Mouse (Mus musculus) heart, adult 11 months (tissue): ENCODE measurements around the gene Lgmn.

Source experiments
- DNase-seq: peaks from one replicate; pipeline ENCODE4 v3.0.0; 2022

Lgmn gene

DNA sequence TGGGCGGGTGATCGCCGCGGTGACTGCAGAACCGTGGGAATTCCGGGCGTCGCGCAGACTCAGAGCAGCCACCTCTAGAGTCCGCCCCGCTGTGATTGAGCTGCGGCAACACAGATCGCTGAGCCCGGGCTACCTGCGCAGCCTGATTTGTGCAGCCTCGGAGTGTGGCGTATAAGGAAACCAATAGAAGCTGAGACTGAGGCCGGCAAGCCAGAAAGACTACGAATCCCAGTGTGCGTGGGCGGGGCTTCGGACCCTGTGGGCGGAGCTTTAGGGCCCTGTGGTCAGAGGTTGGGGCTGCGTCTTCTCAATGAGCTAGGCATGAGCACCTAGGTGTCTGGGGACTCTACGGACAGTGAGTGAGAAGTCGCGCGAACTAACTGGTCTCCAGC lies at the start of gene Lgmn:
Lgmn (minus strand) TSS at position 182 of the 392 bp plus-strand sequence.
- DNase-seq = peak; percentile 100

DNA sequence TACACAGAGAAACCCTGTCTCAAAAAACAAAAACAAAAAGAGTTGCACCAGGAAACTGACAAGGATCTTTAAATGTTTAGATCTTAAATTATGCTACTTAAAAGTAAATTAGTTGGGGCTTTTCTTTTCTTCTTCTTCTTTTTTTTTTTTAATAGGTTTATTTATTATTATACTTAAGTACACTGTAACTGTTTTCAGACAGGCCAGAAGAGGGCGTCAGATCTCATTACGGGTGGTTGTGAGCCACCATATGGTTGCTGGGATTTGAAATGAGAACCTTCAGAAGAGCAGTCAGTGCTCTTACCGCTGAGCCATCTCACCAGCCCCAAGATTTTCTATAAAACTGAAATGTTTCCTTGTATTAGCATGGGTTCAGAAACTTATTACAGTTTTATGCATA lies 45.3 kb upstream of the Lgmn start:
- DNase-seq = peak; percentile 23

DNA sequence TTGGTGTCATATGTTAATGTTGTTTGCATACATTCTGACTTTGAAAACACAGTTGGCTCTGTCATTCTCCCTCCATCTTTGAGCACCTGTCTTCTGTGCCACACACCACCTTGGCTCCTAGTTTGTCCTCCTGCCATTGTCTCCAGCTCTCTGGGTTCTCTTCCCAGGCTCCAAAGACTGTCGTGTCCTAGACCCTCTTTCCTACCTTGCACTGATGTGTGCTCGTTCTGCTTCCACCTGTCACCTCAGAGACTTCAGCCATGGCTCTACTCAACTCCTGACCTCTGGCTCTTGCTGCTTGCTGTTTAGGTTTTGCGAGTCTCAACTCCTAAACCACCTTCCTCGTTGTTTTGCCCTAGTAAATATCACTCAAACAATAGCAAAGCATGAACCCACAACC lies 40.9 kb upstream of the Lgmn start:
- peak; percentile 65 for DNase-seq

DNA sequence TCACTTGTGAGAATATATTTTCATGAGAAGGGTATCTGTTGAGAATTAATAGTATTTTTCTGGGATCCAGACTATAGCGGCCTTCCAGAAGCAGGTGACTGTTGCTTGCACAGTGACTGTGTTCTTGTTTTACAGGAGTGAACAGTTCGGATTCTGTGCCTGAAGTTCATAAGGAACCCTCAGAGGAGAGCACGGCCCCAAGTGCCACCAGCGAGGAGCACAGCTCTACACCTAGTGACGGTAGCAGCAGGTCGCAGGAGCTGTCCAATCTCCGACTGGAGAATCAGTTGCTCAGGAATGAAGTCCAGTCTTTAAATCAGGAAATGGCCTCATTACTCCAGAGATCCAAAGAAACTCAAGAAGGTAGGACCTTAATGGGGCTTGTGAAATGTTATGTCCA lies 34.8 kb upstream of the Lgmn start:
- peak; percentile 51 for DNase-seq

DNA sequence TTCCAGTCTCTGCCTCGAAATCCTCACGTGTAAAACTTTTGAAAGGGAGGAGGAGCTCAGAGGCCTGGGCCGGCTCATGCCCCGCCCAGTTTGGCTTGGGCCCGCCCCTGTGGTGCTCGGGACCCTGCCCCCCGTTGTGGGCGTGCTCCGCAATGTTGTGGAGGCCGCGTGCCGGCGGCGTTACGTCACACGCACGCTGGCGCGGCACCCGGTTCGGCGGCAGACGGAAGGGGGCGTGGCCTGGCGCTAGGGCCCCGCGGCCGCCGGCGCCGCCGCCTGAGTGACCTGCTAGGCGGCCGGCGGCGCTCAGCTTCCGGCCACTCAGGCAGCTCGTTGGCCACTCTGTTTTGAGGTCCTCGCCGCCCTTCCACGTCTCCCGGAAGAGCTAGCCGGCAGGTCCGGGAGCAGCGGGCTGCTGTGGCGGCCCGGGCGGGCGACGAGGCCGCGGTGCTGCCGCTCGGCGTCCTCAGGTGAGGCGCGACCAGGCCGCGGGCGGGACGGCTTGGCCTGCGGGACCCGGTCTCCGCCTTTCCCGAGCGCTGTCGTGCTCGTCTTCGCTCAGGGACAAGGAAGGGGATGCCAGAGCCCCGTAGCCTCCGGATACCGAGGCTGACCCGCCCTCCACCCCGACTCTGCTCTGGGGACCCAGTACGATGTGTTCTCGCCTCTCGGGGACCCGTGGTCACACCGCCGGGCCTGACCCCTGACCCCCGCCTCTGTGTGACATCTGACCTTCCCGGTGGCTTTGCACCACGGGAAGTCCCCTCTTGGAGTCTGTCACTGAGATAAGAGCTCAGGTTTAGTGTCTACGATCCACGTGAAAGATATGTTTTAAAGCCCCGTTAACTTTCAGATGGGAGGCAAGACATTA lies 29.5 kb upstream of the Lgmn start, which contains the start of gene Golga5:
Golga5 (plus strand) TSS at position 242 of the 871 bp plus-strand sequence.
- DNase-seq = peak; percentile 100

DNA sequence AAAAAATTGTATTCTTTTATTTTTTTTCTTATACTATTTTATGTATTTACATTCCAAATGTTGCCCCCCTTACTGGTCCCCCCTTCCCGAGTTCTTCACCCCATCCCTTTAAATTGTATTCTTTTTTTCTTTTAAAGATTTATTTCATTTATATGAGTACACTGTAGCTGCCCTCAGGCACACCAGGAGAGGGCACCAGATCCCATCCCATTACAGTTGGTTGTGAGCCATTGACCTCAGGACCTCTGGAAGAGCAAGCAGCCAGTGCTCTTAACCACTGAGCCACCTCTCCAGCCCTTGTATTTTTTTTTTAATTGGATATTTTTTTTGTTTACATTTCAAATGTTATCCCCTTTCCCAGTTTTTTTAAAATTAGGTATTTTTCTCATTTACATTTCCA lies 28.5 kb upstream of the Lgmn start:
- peak; percentile 75 for DNase-seq

DNA sequence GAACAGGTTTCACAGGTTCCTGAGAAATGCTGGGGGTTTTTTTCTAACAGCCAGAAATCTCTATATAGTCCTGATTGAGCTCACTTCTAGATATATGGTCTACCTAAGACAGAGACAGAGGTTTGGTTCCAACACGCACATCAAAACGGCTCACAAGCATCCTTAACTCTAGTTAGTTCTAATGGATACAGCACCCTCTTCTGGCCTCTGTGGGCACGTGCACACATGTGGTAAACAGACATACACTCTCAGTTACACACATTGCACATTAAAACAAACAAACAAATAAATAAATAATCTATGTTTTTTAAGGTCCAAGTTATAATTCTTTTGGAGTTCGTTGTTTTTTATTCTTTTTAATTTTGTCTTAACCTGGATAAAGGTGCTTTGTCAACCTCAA lies 25.0 kb upstream of the Lgmn start:
- DNase-seq = no peak

DNA sequence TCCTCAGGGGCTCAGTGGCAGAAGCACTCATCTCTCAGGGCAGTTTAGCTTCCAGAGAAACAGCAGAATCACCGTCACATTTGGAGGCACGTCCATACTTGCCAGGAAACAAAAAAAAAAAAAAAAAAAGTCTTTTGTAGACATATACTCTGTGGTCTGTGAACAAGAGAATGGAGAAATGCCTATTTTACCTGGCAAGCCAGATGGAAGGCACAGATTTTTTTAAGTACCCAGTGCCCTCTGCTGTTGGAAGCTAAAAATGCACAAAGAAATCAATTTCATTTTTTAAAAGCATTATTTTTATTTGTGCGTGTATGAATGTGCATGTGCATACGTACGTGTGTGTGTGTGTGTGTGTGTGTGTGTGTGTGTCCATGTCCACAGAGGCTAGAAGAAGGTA lies 21.6 kb upstream of the Lgmn start:
- no peak for DNase-seq

DNA sequence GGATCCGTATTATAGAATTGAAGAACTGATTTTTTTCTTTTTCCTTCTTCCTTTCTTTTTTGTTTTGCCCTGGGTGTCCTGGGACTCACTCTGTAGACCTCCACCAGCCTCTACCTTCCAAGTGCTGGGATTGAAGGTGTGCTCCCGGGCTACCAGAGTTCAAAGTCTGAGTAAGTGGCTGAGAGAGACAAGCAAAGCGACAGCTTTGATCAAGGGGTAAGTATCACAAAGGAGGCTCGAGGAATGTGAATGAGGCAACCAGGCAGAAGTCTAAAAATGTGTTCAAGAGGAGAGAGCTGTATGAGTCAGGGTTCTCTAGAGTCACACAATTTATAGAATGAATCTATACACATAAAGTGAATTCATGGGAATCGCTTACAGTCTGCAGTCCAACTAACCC lies 20.4 kb upstream of the Lgmn start:
- no peak for DNase-seq

DNA sequence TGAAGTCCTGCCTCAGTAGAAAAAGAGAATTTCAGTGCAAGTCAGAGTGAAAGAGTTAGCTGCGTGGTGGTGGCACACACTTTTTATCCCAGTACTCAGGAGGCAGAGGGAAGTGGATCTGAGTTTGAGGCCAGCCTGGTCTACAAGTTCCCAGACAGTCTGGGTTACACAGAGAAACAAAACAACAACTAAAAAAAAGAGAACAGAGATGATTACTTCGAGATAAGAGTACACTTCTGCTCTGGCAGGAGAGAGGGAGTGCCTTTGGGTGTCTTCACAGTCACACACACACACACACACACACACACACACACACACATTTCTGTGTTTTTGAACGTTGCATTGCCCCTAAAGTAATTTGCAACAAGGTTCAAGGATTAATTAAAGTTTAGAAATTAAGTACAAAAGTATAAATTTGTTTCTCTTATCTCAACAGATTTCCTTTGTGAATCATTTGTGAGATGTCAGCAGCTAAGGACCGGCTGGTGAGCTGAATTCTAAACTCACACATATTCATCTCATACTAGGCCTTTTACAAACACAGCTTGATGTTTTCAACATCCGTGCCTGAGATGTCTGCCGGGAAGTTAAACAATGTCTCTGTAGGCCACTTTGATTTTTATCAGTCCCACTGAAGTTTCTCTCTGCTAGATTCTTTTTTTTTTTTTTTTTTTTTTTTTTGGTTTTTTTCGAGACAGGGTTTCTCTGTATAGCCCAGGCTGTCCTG lies 17.0 kb upstream of the Lgmn start:
- DNase-seq = no peak

DNA sequence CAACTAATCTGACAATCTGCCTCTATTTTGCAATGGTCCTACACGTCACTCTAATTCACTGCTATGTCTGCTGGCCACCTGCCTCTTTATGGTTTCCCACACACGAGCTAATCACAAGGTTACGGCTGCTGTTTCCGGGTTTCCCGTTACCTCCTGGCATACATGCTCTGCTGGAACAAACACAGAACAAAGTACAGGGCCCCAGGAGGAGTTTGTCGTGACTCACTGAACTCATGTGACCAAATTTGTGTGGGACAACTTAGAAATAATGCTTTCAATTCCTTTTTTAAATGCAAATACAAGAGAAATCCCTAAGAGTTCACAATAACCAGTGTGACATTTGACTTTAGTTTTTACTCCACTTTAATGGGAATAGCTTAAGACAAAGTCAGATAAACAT lies 14.0 kb upstream of the Lgmn start:
- DNase-seq = peak; percentile 98

DNA sequence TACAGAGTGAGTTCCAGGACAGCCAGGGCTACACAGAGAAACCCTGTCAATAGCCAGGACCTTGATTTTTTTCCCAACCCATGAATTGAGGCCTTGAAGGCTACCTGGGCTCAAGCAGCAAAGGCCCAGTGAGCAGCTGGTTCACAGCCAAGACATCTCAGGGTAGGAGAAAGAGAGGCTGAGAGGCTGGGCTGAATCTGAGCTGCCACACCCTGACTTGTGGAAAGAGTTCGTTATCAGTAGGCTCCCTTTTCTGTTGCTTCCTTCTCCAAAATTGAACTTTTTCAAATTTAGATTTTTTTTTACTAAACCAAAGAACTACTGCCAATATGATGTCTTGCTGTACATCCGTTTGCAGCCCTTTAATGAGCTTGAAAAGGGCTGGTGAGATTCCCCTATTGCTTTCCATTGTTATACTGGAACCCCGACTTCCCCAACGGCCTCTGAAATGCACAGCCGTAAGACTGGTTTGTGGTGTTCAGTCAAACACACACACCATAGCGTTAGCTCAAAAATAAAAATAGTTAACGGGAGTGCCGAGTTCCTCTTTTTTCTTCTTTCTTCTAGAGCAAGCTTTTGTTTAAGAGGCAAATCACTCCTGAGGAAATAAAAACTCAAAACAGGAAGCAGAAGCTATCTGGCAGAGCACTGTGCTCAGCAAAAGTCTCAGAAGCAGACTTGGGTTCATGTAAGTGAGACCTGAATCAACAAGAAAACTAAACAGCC lies 11.7 kb upstream of the Lgmn start:
- peak; percentile 96 for DNase-seq

DNA sequence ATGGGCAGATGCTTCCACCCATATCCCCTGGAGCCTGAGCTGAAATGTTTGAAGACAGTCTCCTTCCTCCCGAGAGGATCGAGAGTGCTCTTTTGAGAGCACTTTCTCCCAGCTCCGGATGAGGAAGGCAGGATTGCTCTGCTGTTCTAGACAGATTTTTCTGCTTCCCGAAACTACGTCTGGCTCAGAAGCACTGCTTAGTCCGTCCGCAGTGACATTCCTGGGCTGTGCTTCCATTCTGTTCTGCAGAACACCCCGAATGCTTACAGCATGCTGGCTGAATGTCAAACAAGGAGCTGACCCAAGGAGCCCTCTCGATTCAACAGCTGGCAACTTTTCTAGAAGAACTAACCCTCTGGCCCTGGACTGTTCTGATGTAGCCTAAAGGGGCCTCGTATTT lies 10.8 kb upstream of the Lgmn start:
- DNase-seq = peak; percentile 95

DNA sequence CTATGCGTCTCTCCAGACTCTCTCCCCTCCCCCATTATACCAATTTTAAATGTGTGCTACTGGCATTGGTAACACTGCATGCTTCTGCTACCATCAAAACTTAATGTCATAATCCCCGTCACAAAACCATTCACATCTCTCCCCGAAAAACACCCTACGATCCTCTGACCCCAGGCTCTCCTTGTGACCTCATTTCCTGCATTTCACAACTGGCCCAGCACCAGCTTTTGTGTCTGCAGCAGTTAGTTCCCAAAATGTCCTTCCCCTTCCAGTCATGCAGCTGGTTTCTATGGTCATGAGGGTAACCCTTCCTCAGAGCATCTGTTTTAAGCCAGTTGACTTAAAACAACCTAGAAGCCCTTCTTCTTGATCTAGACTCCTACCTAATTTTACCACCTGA lies 5.8 kb upstream of the Lgmn start:
- peak; percentile 96 for DNase-seq

DNA sequence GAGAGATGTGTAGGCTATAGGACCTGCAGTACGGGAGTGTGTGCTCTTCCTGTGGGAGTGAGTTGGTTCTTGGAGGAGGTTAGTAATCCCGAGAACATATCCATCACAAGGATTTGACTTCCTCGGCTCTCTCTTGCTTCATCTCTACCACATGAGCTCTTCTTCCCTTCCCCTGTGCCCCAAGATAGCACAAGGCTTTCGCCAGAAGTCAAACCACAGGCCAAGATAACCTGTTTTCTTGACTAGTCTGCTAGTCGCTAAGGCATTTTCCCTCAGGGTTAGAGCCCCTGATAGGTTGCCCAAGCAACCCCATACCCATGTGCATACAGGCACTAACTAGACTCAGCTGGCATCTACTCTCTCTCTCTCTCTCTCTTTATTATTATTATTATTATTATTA lies 4.1 kb upstream of the Lgmn start:
- no peak for DNase-seq

DNA sequence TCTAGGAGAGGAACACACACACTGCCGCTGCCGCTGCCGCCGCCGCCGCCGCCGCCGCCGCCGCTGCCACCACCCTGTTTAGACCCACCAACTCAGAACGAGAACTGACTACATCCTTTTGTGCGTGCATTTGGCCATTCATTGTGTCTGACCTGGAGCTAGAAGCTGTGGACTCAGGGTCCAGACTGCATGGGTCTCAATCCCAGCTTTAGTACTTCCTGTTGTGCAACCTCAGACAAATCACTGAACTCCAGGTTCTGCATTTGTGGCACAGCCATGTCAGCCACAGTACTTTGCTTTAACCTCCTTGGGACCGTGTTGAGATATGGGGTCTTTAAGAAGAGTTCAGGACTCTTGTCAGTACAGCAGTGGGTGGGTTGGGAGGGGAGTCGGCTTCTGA lies 3.0 kb upstream of the Lgmn start:
- DNase-seq = peak; percentile 92

DNA sequence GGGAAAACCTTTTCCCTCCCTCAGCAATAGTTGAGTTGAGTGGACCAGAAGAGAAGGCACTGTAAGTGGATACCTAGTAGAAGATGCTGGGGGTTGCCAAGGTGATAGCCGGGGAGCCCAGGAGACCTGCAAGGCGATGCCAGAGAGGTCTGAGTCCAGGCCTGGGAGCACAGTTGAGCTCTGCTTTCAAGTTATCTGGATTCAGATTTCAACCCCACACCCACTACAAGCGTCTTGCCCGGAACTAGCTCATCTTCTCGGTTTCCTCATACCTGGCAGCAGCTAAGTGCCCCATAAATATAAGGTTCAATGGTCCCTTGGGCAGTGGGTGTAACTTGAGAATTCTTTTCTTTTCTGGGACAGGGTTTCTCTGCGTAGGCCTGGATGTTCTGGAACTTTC lies 1.5 kb upstream of the Lgmn start:
- peak; percentile 83 for DNase-seq

DNA sequence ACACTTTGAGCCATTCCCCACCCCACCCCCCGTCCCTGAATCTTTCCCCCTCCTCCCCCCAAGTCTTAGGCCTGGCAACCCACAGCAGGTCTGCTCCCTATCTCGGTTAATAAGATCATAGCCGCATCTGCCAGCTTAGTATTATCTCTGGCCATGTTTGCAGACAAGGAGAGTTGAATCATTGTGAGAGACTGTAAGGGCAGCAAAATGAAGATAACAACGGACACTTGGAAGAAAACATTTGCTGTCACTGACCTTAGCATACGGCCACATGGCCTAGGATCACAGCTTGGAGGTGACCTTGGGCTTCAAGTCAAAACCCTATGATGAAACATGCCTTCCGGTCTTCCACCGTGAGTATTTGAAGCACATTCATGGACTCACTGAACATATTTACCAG lies 938 bp upstream of the Lgmn start:
- no peak for DNase-seq

DNA sequence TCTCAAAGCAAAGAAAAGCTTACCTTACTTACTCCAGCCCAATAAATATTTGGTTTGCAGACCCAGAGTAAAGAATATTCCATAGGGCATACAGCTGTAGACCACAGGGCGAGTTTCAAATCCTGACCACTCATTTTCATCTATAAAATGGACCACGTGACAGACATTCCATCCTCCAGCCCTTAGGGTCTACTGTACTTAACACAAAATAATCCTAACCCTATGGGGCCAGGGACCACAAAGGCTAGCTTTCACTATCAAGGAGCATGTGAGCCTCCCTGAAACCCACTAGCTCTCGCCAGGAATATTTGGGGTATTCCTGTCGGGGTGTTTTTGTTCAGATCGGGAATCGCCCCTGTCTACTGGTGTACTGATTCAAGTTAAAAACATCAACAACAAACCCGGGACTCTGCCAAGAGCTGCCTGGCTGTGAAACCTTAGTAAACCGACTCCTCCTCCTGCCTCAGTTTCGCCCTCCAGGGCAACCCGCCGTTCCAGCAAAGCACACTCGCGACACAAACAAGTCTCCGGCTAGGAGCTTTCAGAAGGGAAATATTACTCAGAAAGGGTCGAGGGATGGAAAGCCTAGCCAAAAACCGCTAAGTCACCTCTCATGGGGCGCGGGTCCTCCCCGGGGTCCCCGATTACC lies 506 bp downstream of the Lgmn start:
- no peak for DNase-seq

DNA sequence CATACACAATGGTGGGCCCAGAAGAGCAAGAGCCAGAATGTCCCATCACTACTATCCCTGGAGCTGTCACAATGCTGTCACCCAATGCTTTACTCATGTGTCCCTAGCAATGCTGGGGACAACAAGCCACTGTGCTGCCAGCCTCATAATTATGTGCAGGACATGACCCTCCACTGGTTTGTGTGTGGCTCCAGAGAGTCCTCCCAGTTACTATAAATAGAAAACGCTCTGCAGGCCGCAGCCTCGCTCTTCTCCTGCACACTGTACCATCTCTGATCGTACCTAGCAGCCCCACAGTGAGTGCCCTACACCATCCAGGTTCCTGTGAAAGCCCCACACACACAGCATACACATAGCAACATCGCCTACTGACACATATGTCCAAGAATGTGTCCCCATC lies 1.7 kb downstream of the Lgmn start:
- peak; percentile 97 for DNase-seq

DNA sequence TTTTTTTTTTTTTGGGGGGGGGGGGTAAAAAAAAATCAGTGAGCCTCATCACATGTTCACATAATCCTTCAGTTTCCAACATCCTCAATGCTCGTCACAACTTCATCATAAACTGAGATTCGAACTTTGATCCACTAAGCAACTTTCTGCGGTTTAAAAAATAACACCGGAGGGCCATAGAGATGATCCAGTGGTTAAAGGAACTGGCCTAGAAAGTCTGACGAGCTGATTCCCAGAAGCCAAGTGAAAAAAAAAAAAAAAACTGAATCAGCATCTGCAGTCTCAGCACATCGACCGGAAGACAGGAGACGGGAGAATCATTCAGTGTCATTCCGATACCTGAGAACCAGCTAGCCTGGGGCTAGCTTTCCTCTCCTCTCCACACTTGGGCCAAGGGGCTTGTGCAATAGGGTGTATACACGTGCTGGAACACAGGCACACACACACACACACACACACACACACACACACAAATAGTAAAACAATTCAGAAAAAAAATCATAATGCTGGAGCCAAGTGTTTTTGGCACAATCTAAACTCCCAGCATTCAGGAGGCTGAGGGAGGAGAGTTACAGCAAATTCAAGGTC lies 2.6 kb downstream of the Lgmn start:
- no peak for DNase-seq

DNA sequence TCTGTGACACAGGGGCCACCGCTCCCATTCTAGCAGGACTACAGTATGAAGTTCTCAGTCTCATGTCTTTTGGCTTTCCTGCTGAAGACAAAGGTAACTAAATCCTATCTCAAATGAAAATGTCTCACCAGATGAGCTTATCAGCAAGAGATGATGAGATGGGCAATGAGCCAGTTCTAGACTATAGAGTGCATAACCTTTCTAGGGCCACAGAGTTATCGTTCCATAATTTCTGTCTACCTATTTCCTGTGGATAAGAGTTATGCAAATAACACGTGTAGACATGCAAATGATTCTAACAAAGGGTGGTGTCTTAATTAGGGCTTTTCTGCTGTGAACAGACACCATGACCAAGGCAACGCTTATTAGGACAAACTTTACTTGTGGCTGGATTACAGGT lies 5.5 kb downstream of the Lgmn start:
- no peak for DNase-seq

DNA sequence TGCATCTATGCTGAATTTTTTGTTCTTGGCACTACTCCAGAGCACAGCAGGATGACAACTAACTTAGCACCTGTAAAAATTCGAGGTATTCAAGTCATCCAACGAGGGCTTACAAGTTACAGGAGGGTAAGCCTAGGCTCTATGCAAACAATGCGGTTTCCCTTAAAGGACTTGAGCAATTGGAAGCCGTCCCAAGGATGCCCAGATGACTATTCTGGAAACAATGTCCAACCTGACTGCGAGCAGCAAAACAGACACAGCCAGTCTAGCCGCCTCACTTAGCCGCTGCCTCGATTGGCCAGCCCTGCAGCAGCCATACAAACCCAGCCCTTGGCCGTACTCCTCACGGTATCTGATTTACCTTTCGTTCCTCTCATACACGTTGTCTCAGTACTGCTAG lies 7.4 kb downstream of the Lgmn start:
- peak; percentile 88 for DNase-seq
